Mouse (Mus musculus) v-Abl transformed pro-B cells (cell line): ENCODE results near the gene Fbxw18.
"Not testable (repeated sequence)": the region's sequence is repeated elsewhere in the genome, so short reads cannot be mapped to it uniquely, and the experiment has no call there.

Experiments
- in situ Hi-C, 2 experiments: fragments of 400-800 bp; cut with MboI; formaldehyde crosslinking; loops; one replicate each; pipeline ENCODE4 v1.15.1; 2025; ENCODE audit not compliant: unreplicated experiment in 2 of 2

The Fbxw18 gene

DNA sequence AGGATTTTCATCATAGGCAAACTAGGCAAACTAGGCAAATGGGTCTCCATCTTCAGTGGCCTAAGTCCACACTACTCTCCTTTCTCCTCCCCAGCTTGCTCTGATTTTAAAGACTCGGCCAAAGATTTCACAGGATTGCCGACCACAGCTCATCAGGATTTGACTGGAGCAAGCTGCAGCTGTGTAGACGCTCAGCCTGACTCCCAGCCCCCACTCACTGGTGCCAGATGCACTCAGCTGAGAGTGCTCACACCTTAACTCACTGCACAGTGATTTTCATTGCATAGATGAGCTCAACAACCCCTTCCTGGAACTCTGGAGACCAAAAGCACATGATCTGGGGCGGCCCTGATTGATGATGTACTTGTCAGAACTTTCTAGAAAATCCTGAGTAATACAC, at the start of gene Fbxw18:
Fbxw18 (minus strand) TSS at position 101 of the 400 bp plus-strand sequence.
- in situ Hi-C loops = not testable (repeated sequence)

- in situ Hi-C loops = not testable (repeated sequence)
Observed at GRCm38 (mm10) chr9:109745989-109746388, 43.5 kb upstream of the Fbxw18 start, which contains the start of gene Fbxw26. Gene Fbxw26 (minus strand): TSS chr9:109746089.

DNA sequence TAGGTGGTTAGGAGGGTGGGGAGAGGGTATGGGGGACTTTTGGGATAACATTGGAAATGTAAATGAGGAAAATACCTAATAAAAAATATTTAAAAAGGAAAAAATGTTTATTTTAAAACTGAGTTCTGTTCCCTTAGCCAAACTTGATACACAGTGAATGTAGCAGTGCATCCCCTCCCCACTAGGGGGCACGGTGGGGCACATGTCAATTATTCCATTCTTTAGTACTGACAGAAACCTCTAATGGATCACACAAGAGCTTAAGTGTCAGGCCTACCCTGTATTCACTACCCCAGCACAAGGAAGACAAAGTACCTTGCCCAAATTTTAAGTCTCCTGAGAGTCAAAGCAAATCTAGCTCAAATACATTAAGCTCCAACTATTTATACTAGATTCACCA, 17.2 kb downstream of the Fbxw18 start:
- in situ Hi-C loops = loop anchor here (5.0 to 10.0 kb wide), 2 partner anchors 177 to 180 kb away; no protein-coding TSS in a partner anchor

GRCm38 (mm10) chr9:109664552-109664951, 37.9 kb downstream of the Fbxw18 start, which contains the start of gene Fbxw25:
Gene Fbxw25 (minus strand): TSS chr9:109664652.
- in situ Hi-C loops = not testable (repeated sequence)
